Mouse (Mus musculus) hindbrain, embryonic 16.5 days (tissue): ENCODE measurements around the gene Sorbs1. TPM values are rescaled to one million over a fixed set of nuclear protein-coding genes. Genes with fewer than 3 reads are reported as not detected.
A peak's percentile ranks its signal among the peaks of the same experiment; 100 is the strongest.
"Not testable (repeated sequence)": the region's sequence is repeated elsewhere in the genome, so short reads cannot be mapped to it uniquely, and the experiment has no call there.

Experiments
- ATAC-seq: fragments of 200-750 bp; cut with Nextera tagmentation; 2 replicates; pipeline ENCODE4 v1.8.0; 2017; ENCODE audit warnings: moderate TSS enrichment, moderate library complexity
- H3K27ac ChIP-seq: fragments of 300-500 bp; sonication (generic); 2 replicates; pipeline ENCODE4 v1.5.1; 2014; ENCODE audit warnings: low read depth, mild to moderate bottlenecking, control low read depth, low read length, moderate library complexity
- H3K27me3 ChIP-seq: fragments of 300-500 bp; sonication (generic); replicated peaks from 2 replicates; pipeline ENCODE4 v1.6.1; 2014; ENCODE audit warnings: low read length; ENCODE audit not compliant: control insufficient read depth, insufficient read depth
- H3K36me3 ChIP-seq: fragments of 300-500 bp; sonication (generic); 2 replicates; pipeline ENCODE4 v1.6.1; 2014; ENCODE audit warnings: mild to moderate bottlenecking, low read length, moderate library complexity, mixed read lengths; ENCODE audit not compliant: control insufficient read depth, insufficient read depth
- H3K4me1 ChIP-seq: fragments of 300-500 bp; sonication (generic); 2 replicates; pipeline ENCODE4 v1.6.1; 2014; ENCODE audit warnings: low read depth, low read length; ENCODE audit not compliant: control insufficient read depth, insufficient read depth
- H3K4me2 ChIP-seq: fragments of 300-500 bp; sonication (generic); 2 replicates; pipeline ENCODE4 v1.6.1; 2014; ENCODE audit warnings: mild to moderate bottlenecking, low read length, control low read depth, moderate library complexity
- H3K4me3 ChIP-seq: fragments of 300-500 bp; sonication (generic); 2 replicates; pipeline ENCODE4 v1.5.1; 2014; ENCODE audit warnings: mild to moderate bottlenecking, low read length, control low read depth, moderate library complexity
- H3K9ac ChIP-seq: fragments of 300-500 bp; sonication (generic); 2 replicates; pipeline ENCODE4 v1.6.1; 2014; ENCODE audit warnings: low read depth, mild to moderate bottlenecking, control low read depth, low read length, moderate library complexity
- H3K9me3 ChIP-seq: fragments of 300-500 bp; sonication (generic); 2 replicates; pipeline ENCODE4 v1.6.1; 2014; ENCODE audit warnings: mild to moderate bottlenecking, low read length, moderate library complexity; ENCODE audit not compliant: control insufficient read depth
- WGBS: fragments of 180-500 bp; shearing (Covaris S2); extraction: QIAGEN DNeasy Blood & Tissue Kit; methylation state at CpG from one replicate; pipeline ENCODE4 v1.1.7; 2014; 5-methylcytosine and 5-hydroxymethylcytosine counted together
- polyA plus RNA-seq: library from polyadenylated mRNA; unstranded; fragments of >200 nt; fragmentation: Nextera tagmentation; extraction: Ambion mirVana; gene quantifications from 2 replicates; pipeline ENCODE4 v1.2.1, GENCODE M21; 2015

The Sorbs1 gene
- 83.6 and 101 TPM in 2 replicates for polyA plus RNA-seq

GRCm38 (mm10) chr19:40513632-40514078 lies at the start of gene Sorbs1:
Sorbs1 (minus strand) TSS chr19:40513779.
- H3K9ac ChIP-seq, result peak within 1 kb of the TSS; percentile 79
- no peaks in the 10 kb centered on the region for H3K9me3 ChIP-seq
- no peaks in the 10 kb centered on the region for H3K36me3 ChIP-seq
- peak within 1 kb of the TSS; percentile 86 for H3K27ac ChIP-seq
- H3K4me1 ChIP-seq, result peaks cover 23% of the 10 kb centered on the region
- H3K4me2 ChIP-seq, result peak within 1 kb of the TSS; percentile 61
- no peaks in the 10 kb centered on the region for H3K27me3 ChIP-seq
- peak within 1 kb of the TSS; percentile 65 for H3K4me3 ChIP-seq
- peak; percentile 98 for ATAC-seq
- under 1% methylated on average over 51 of the region's 51 CpGs for WGBS

GRCm38 (mm10) chr19:40561521-40561920 lies 47.9 kb upstream of the Sorbs1 start:
- 68% methylated on average over 9 of the region's 31 CpGs for WGBS
- not testable (repeated sequence) for ATAC-seq

GRCm38 (mm10) chr19:40556029-40556428 lies 42.5 kb upstream of the Sorbs1 start:
- Histone ChIP-seq H3K27me3 (no peaks in the 10 kb centered on the region), H3K36me3 (peaks cover 36% of the 10 kb centered on the region), H3K27ac (no peak overlapping the region), H3K4me1 (no peaks in the 10 kb centered on the region), H3K9ac (no peak overlapping the region), H3K9me3 (no peaks in the 10 kb centered on the region), H3K4me2 (no peak overlapping the region), H3K4me3 (no peak overlapping the region)
- 89% methylated on average over 7 of the region's 7 CpGs for WGBS
- ATAC-seq, result no peak

More at GRCm38 (mm10) chr19:40561521-40561920, 47.9 kb upstream of the Sorbs1 start:
- H3K9me3 ChIP-seq, H3K4me3 ChIP-seq, H3K27ac ChIP-seq, H3K4me2 ChIP-seq, H3K27me3 ChIP-seq, H3K9ac ChIP-seq, H3K4me1 ChIP-seq: not testable (repeated sequence)
- peaks cover 39% of the 10 kb centered on the region for H3K36me3 ChIP-seq

GRCm38 (mm10) chr19:40555136-40555535 lies 41.6 kb upstream of the Sorbs1 start:
- ATAC-seq, result no peak
- Histone ChIP-seq H3K27ac (no peak overlapping the region), H3K36me3 (peaks cover 38% of the 10 kb centered on the region), H3K4me2 (no peak overlapping the region), H3K4me3 (no peak overlapping the region), H3K27me3 (no peaks in the 10 kb centered on the region), H3K4me1 (no peaks in the 10 kb centered on the region), H3K9ac (no peak overlapping the region), H3K9me3 (no peaks in the 10 kb centered on the region)
- WGBS, result 95% methylated on average over 8 of the region's 8 CpGs

- H3K4me3 ChIP-seq, result no peak overlapping the region
- H3K27me3 ChIP-seq, result no peaks in the 10 kb centered on the region
- no peak overlapping the region for H3K4me2 ChIP-seq
- H3K27ac ChIP-seq, result no peak overlapping the region
- 92% methylated on average over 11 of the region's 11 CpGs for WGBS
- ATAC-seq, result no peak
- H3K9ac ChIP-seq, result no peak overlapping the region
- H3K9me3 ChIP-seq, result no peaks in the 10 kb centered on the region
- H3K4me1 ChIP-seq, result no peaks in the 10 kb centered on the region
- H3K36me3 ChIP-seq, result peaks cover 38% of the 10 kb centered on the region
These were observed 40.8 kb upstream of the Sorbs1 start for GRCm38 (mm10) chr19:40554343-40554742.

GRCm38 (mm10) chr19:40553849-40554248 lies 40.3 kb upstream of the Sorbs1 start:
- H3K27ac ChIP-seq, result no peak overlapping the region
- peaks cover 38% of the 10 kb centered on the region for H3K36me3 ChIP-seq
- H3K9me3 ChIP-seq, result no peaks in the 10 kb centered on the region
- no peak for ATAC-seq
- H3K27me3 ChIP-seq, result no peaks in the 10 kb centered on the region
- no peak overlapping the region for H3K9ac ChIP-seq
- no peaks in the 10 kb centered on the region for H3K4me1 ChIP-seq
- no peak overlapping the region for H3K4me3 ChIP-seq
- 84% methylated on average over 6 of the region's 6 CpGs for WGBS
- no peak overlapping the region for H3K4me2 ChIP-seq

GRCm38 (mm10) chr19:40553014-40553789 lies 39.6 kb upstream of the Sorbs1 start:
- Histone ChIP-seq H3K36me3 (peaks cover 38% of the 10 kb centered on the region), H3K4me3 (no peak overlapping the region), H3K4me1 (no peaks in the 10 kb centered on the region), H3K27ac (no peak overlapping the region), H3K27me3 (no peaks in the 10 kb centered on the region), H3K4me2 (no peak overlapping the region), H3K9me3 (no peaks in the 10 kb centered on the region), H3K9ac (no peak overlapping the region)
- ATAC-seq, result no peak
- WGBS, result 92% methylated on average over 14 of the region's 14 CpGs

GRCm38 (mm10) chr19:40549516-40550135 lies 36.0 kb upstream of the Sorbs1 start:
- WGBS, result 64% methylated on average over 6 of the region's 6 CpGs
- Histone ChIP-seq H3K4me3 (no peak overlapping the region), H3K4me2 (no peak overlapping the region), H3K27ac (no peak overlapping the region), H3K4me1 (no peaks in the 10 kb centered on the region), H3K36me3 (peaks cover 18% of the 10 kb centered on the region), H3K9me3 (no peaks in the 10 kb centered on the region), H3K27me3 (no peaks in the 10 kb centered on the region), H3K9ac (no peak overlapping the region)
- no peak for ATAC-seq

GRCm38 (mm10) chr19:40548796-40549515 lies 35.4 kb upstream of the Sorbs1 start:
- Histone ChIP-seq H3K4me3 (no peak overlapping the region), H3K4me1 (no peaks in the 10 kb centered on the region), H3K27me3 (no peaks in the 10 kb centered on the region), H3K9me3 (no peaks in the 10 kb centered on the region), H3K4me2 (no peak overlapping the region), H3K36me3 (peaks cover 17% of the 10 kb centered on the region), H3K9ac (no peak overlapping the region), H3K27ac (no peak overlapping the region)
- 29% methylated on average over 5 of the region's 5 CpGs for WGBS
- no peak for ATAC-seq
